Mouse (Mus musculus) heart, embryonic 16.5 days (tissue): ENCODE data around the gene Gm13305. TPM values are rescaled to one million over a fixed set of nuclear protein-coding genes. Genes with fewer than 3 reads are reported as not detected.
"Not testable (repeated sequence)": the region's sequence is repeated elsewhere in the genome, so short reads cannot be mapped to it uniquely, and the experiment has no call there.

Experiments used
- ATAC-seq: fragments of 200-750 bp; cut with Nextera tagmentation; replicated peaks from 2 replicates; pipeline ENCODE4 v1.8.0; 2017; ENCODE audit warnings: moderate number of reproducible peaks; ENCODE audit not compliant: insufficient read depth, low FRiP score; ENCODE audit errors: extremely low read depth
- H3K27ac ChIP-seq: fragments of 300-500 bp; sonication (generic); 2 replicates; pipeline ENCODE4 v1.5.1; 2014; ENCODE audit warnings: mild to moderate bottlenecking, low read length, control low read depth, moderate library complexity
- H3K27me3 ChIP-seq: fragments of 300-500 bp; sonication (generic); 2 replicates; pipeline ENCODE4 v1.6.1; 2014; ENCODE audit warnings: low read length, mixed read lengths; ENCODE audit not compliant: control insufficient read depth, insufficient read depth
- H3K36me3 ChIP-seq: fragments of 300-500 bp; sonication (generic); 2 replicates; pipeline ENCODE4 v1.6.1; 2014; ENCODE audit not compliant: control insufficient read depth, insufficient read depth
- H3K4me1 ChIP-seq: fragments of 300-500 bp; sonication (generic); 2 replicates; pipeline ENCODE4 v1.6.1; 2014; ENCODE audit warnings: low read length, mixed read lengths; ENCODE audit not compliant: control insufficient read depth, insufficient read depth
- H3K4me2 ChIP-seq: fragments of 300-500 bp; sonication (generic); 2 replicates; pipeline ENCODE4 v1.6.1; 2014; ENCODE audit warnings: low read depth, mild to moderate bottlenecking, control low read depth, low read length
- H3K4me3 ChIP-seq: fragments of 300-500 bp; sonication (generic); 2 replicates; pipeline ENCODE4 v1.5.1; 2014; ENCODE audit warnings: mild to moderate bottlenecking, control low read depth, low read length
- H3K9ac ChIP-seq: fragments of 300-500 bp; sonication (generic); 2 replicates; pipeline ENCODE4 v1.6.1; 2014; ENCODE audit warnings: low read length, control low read depth
- H3K9me3 ChIP-seq: fragments of 300-500 bp; sonication (generic); replicated peaks from 2 replicates; pipeline ENCODE4 v1.6.1; 2016; ENCODE audit warnings: low read length; ENCODE audit not compliant: control insufficient read depth
- WGBS: fragments of 180-500 bp; shearing (Covaris S2); extraction: QIAGEN DNeasy Blood & Tissue Kit; methylation state at CpG from one replicate; pipeline ENCODE4 v1.1.7; 2014; 5-methylcytosine and 5-hydroxymethylcytosine counted together
- polyA plus RNA-seq: library from polyadenylated mRNA; unstranded; fragments of >200 nt; fragmentation: Nextera tagmentation; extraction: Ambion mirVana; gene quantifications from 2 replicates; pipeline ENCODE4 v1.2.1, GENCODE M21; 2015

Gene Gm13305
- polyA plus RNA-seq: 0.70 and 1.5 TPM in 2 replicates

GRCm38 (mm10) chr4:42168503-42168902, at the start of gene Gm13305:
Gm13305 (minus strand) TSS chr4:42168603.
- not testable (repeated sequence) for H3K9me3 ChIP-seq, H3K27me3 ChIP-seq, H3K4me2 ChIP-seq, ATAC-seq, H3K4me3 ChIP-seq, H3K4me1 ChIP-seq, H3K27ac ChIP-seq, H3K36me3 ChIP-seq, H3K9ac ChIP-seq
- no CpG with 5 or more reads among the region's 7 CpGs for WGBS

GRCm38 (mm10) chr4:42184980-42185372, 16.6 kb upstream of the Gm13305 start:
- peak; percentile 58; the same call in 1 of the 2 replicates for ATAC-seq

GRCm38 (mm10) chr4:42184324-42184979, 16.0 kb upstream of the Gm13305 start:
- not testable (repeated sequence) for ATAC-seq, H3K9ac ChIP-seq, H3K4me1 ChIP-seq, H3K27me3 ChIP-seq, H3K9me3 ChIP-seq, H3K4me3 ChIP-seq, H3K36me3 ChIP-seq, H3K27ac ChIP-seq, H3K4me2 ChIP-seq
- WGBS: no CpG with 5 or more reads among the region's 58 CpGs

More at GRCm38 (mm10) chr4:42184980-42185372, 16.6 kb upstream of the Gm13305 start:
- H3K4me3 ChIP-seq, H3K27me3 ChIP-seq, H3K9ac ChIP-seq, H3K9me3 ChIP-seq, H3K4me2 ChIP-seq, H3K4me1 ChIP-seq, H3K27ac ChIP-seq, H3K36me3 ChIP-seq: not testable (repeated sequence)
- no CpG with 5 or more reads among the region's 25 CpGs for WGBS

DNA sequence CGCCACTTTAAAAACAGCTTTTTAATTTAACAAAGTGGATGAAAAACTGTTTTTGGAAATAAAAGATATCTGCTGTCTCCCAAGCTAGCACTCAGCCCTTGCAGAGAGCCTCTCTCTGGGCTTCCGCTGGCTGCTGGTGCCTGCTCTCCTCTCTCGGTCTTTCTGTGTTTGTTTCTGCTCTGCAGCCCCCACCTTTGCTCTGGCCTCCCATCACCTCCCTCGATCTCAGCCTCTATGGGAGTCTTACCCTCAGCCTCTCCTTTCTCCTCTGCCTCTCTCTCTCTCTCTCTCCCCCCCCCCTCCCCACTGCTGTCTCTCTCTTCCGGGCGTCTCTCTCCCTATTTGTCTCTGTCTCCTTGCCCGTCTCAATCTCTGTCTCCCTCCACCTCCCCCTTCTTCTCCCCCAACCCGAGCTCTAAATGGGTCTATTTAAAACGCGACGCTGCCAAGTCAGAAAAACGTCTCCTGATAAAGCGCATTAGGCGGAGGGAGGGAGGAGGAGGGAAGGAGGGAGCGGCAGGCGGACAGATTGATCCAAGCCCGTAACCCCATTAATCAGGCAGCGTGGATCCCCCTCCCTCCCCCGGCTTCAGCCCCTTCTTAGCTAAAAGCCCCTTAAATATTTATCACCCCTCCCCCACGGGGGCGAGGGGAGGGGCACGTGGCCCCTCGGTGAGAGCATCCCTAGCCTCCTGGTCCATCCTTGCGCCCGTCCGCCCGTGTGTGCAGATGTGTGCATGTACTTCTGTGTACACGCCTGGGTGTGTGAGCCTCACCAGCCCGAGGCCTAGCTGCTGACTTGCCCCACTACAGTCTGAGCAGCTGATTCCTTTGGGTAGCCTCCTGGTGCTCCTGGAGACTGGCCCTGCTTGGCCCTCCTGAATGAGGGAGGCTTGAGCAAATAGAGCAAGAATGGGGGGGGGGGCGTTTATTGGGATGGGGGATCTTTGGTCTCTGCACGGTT, 15.1 kb upstream of the Gm13305 start:
- H3K4me1 ChIP-seq, H3K36me3 ChIP-seq, H3K4me2 ChIP-seq, H3K27ac ChIP-seq, H3K27me3 ChIP-seq, ATAC-seq, H3K9me3 ChIP-seq, H3K9ac ChIP-seq, H3K4me3 ChIP-seq: not testable (repeated sequence)
- WGBS: no CpG with 5 or more reads among the region's 31 CpGs

GRCm38 (mm10) chr4:42178243-42178642, 9.8 kb upstream of the Gm13305 start:
- not testable (repeated sequence) for H3K4me3 ChIP-seq, ATAC-seq, H3K27ac ChIP-seq, H3K9me3 ChIP-seq, H3K4me2 ChIP-seq, H3K4me1 ChIP-seq, H3K9ac ChIP-seq, H3K27me3 ChIP-seq, H3K36me3 ChIP-seq
- WGBS: no CpG with 5 or more reads among the region's 4 CpGs

DNA sequence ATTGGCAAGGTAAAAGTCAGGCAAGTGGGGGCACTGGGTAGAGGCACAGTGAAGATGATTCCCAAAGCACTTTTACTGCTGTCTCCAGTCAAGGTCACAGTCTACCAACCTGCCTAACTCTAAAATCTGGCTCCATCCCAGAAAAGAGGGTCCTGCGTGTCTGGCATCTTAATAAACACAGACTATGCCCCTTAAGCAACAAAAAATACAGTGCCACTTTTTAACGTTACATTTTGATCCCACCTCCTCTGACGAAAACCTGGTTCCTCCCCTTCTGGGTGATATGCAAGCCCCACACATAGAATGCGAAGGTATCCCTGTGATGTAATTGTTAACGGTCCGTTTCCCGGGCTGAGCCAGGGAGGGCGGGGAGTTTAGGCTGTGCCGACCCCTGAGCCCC, 15.3 kb downstream of the Gm13305 start, which contains the start of gene Gm13306:
Gene Gm13306, plus strand, starts transcription at position 301 of the 400 bp plus-strand sequence.
- H3K4me3 ChIP-seq, H3K27me3 ChIP-seq, H3K9ac ChIP-seq, H3K4me2 ChIP-seq, H3K9me3 ChIP-seq, H3K36me3 ChIP-seq, H3K27ac ChIP-seq, ATAC-seq, H3K4me1 ChIP-seq: not testable (repeated sequence)
- WGBS: no CpG with 5 or more reads among the region's 9 CpGs

DNA sequence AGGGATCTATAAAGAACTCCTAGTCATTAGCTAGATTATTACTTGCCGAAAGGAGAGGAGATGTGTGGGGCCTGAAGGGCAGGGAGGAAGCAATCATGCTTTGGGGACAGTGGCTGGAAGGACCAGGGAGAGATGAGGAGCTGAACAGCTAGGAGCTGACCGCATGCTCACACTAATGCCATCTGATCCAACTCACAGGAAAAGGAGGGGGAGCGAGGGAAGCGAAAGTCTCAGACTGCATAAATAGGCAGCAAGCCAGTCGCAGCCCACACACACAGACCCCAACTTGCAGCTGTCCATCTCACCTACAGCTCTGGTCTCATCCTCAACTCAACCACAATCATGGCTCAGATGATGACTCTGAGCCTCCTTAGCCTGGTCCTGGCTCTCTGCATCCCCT, 53.9 kb downstream of the Gm13305 start, which contains the start of gene Gm13304:
Gene Gm13304, plus strand, starts transcription at position 301 of the 400 bp plus-strand sequence.
- not testable (repeated sequence) for H3K4me2 ChIP-seq, H3K36me3 ChIP-seq, H3K4me3 ChIP-seq, H3K9ac ChIP-seq, H3K9me3 ChIP-seq, H3K27me3 ChIP-seq, ATAC-seq, H3K27ac ChIP-seq, H3K4me1 ChIP-seq
- WGBS: no CpG with 5 or more reads among the region's 5 CpGs
